Mouse (Mus musculus) heart, embryonic 11.5 days (tissue): ENCODE data around the gene Enthd1. TPM values are rescaled to one million over a fixed set of nuclear protein-coding genes. Genes with fewer than 3 reads are reported as not detected.

Source experiments
- ATAC-seq: fragments of 200-750 bp; cut with Nextera tagmentation; replicated peaks from 2 replicates; pipeline ENCODE4 v1.8.0; 2017; ENCODE audit warnings: moderate library complexity; ENCODE audit not compliant: insufficient number of reproducible peaks, low FRiP score, low TSS enrichment
- H3K27ac ChIP-seq: fragments of 300-500 bp; sonication (generic); 2 replicates; pipeline ENCODE4 v1.5.1; 2014; ENCODE audit warnings: mild to moderate bottlenecking, low read depth, low read length
- H3K27me3 ChIP-seq: fragments of 300-500 bp; sonication (generic); 2 replicates; pipeline ENCODE4 v1.6.1; 2014; ENCODE audit warnings: mild to moderate bottlenecking, low read length, mixed read lengths; ENCODE audit not compliant: control insufficient read depth, insufficient read depth
- H3K36me3 ChIP-seq: fragments of 300-500 bp; sonication (generic); 2 replicates; pipeline ENCODE4 v1.6.1; 2014; ENCODE audit warnings: mild to moderate bottlenecking, low read length, moderate library complexity, mixed read lengths; ENCODE audit not compliant: control insufficient read depth, insufficient read depth
- H3K4me1 ChIP-seq: fragments of 300-500 bp; sonication (generic); 2 replicates; pipeline ENCODE4 v1.6.1; 2014; ENCODE audit warnings: low read length; ENCODE audit not compliant: control insufficient read depth, insufficient read depth
- H3K4me2 ChIP-seq: fragments of 300-500 bp; sonication (generic); 2 replicates; pipeline ENCODE4 v1.6.1; 2014; ENCODE audit warnings: mild to moderate bottlenecking, moderate library complexity
- H3K4me3 ChIP-seq: fragments of 300-500 bp; sonication (generic); 2 replicates; pipeline ENCODE4 v1.5.1; 2014; ENCODE audit warnings: low read depth, low read length
- H3K9ac ChIP-seq: fragments of 300-500 bp; sonication (generic); 2 replicates; pipeline ENCODE4 v1.6.1; 2014; ENCODE audit warnings: mild to moderate bottlenecking, low read depth, low read length, moderate library complexity
- H3K9me3 ChIP-seq: fragments of 300-500 bp; sonication (generic); replicated peaks from 2 replicates; pipeline ENCODE4 v1.6.1; 2016; ENCODE audit warnings: low read length; ENCODE audit not compliant: control insufficient read depth
- WGBS: fragments of 180-500 bp; shearing (Covaris S2); extraction: QIAGEN DNeasy Blood & Tissue Kit; methylation state at CpG from one replicate; pipeline ENCODE4 v1.1.7; 2014; ENCODE audit not compliant: insufficient replicate concordance; 5-methylcytosine and 5-hydroxymethylcytosine counted together
- polyA plus RNA-seq: library from polyadenylated mRNA; unstranded; fragments of >200 nt; fragmentation: Nextera tagmentation; extraction: Ambion mirVana; gene quantifications from 2 replicates; pipeline ENCODE4 v1.2.1, GENCODE M21; 2014

The Enthd1 gene
- not detected in 2 replicates for polyA plus RNA-seq

- H3K4me1 ChIP-seq: peaks cover under 1% of the 10 kb centered on the region
- H3K9ac ChIP-seq: no peak within 1 kb of the TSS
- H3K27me3 ChIP-seq: peaks cover 18% of the 10 kb centered on the region
- no peaks in the 10 kb centered on the region for H3K36me3 ChIP-seq
- H3K4me2 ChIP-seq: no peak within 1 kb of the TSS
- WGBS: 75% methylated on average over 19 of the region's 19 CpGs
- no peak for ATAC-seq
- no peak within 1 kb of the TSS for H3K27ac ChIP-seq
- H3K4me3 ChIP-seq: no peak within 1 kb of the TSS
- H3K9me3 ChIP-seq: no peaks in the 10 kb centered on the region
These were observed at the start of gene Enthd1 for GRCm38 (mm10) chr15:80565106-80565665. TSS of gene Enthd1 (minus strand) at chr15:80565156.

GRCm38 (mm10) chr15:80613904-80614303 is 48.9 kb upstream of the Enthd1 start:
- 55% methylated on average over 5 of the region's 5 CpGs for WGBS
- H3K4me3 ChIP-seq: no peak overlapping the region
- no peaks in the 10 kb centered on the region for H3K9me3 ChIP-seq
- no peak overlapping the region for H3K9ac ChIP-seq
- H3K36me3 ChIP-seq: no peaks in the 10 kb centered on the region
- peaks cover 9% of the 10 kb centered on the region for H3K4me1 ChIP-seq
- H3K4me2 ChIP-seq: no peak overlapping the region
- peaks cover 12% of the 10 kb centered on the region; the same call in 1 of the 2 replicates for H3K27me3 ChIP-seq
- ATAC-seq: no peak
- H3K27ac ChIP-seq: no peak overlapping the region

GRCm38 (mm10) chr15:80611478-80611877 is 46.5 kb upstream of the Enthd1 start:
- no peak overlapping the region for H3K4me2 ChIP-seq
- no peaks in the 10 kb centered on the region for H3K9me3 ChIP-seq
- WGBS: 81% methylated on average over 5 of the region's 5 CpGs
- no peak overlapping the region for H3K4me3 ChIP-seq
- no peaks in the 10 kb centered on the region for H3K36me3 ChIP-seq
- peaks cover 1% of the 10 kb centered on the region; the same call in 1 of the 2 replicates for H3K27me3 ChIP-seq
- H3K4me1 ChIP-seq: peaks cover 9% of the 10 kb centered on the region
- ATAC-seq: no peak
- no peak overlapping the region for H3K9ac ChIP-seq
- no peak overlapping the region for H3K27ac ChIP-seq

GRCm38 (mm10) chr15:80610335-80610734 is 45.4 kb upstream of the Enthd1 start:
- H3K9me3 ChIP-seq: no peaks in the 10 kb centered on the region
- WGBS: 53% methylated on average over 2 of the region's 2 CpGs
- no peaks in the 10 kb centered on the region for H3K36me3 ChIP-seq
- peaks cover under 1% of the 10 kb centered on the region; the same call in 1 of the 2 replicates for H3K4me1 ChIP-seq
- no peak overlapping the region for H3K4me2 ChIP-seq
- H3K4me3 ChIP-seq: no peak overlapping the region
- no peak overlapping the region for H3K27ac ChIP-seq
- H3K27me3 ChIP-seq: no peaks in the 10 kb centered on the region
- ATAC-seq: no peak
- no peak overlapping the region for H3K9ac ChIP-seq

GRCm38 (mm10) chr15:80607970-80608369 is 43.0 kb upstream of the Enthd1 start:
- ATAC-seq: no peak
- H3K4me2 ChIP-seq: no peak overlapping the region
- no peak overlapping the region for H3K27ac ChIP-seq
- no peak overlapping the region for H3K4me3 ChIP-seq
- H3K9ac ChIP-seq: no peak overlapping the region
- H3K27me3 ChIP-seq: no peaks in the 10 kb centered on the region
- H3K9me3 ChIP-seq: no peaks in the 10 kb centered on the region
- H3K36me3 ChIP-seq: no peaks in the 10 kb centered on the region
- WGBS: 70% methylated on average over 3 of the region's 3 CpGs
- H3K4me1 ChIP-seq: no peaks in the 10 kb centered on the region

- H3K9ac ChIP-seq: no peak overlapping the region
- 85% methylated on average over 6 of the region's 6 CpGs for WGBS
- H3K27me3 ChIP-seq: no peaks in the 10 kb centered on the region
- H3K4me1 ChIP-seq: peaks cover 12% of the 10 kb centered on the region
- H3K4me3 ChIP-seq: no peak overlapping the region
- no peak overlapping the region for H3K27ac ChIP-seq
- no peak overlapping the region for H3K4me2 ChIP-seq
- no peaks in the 10 kb centered on the region for H3K36me3 ChIP-seq
- H3K9me3 ChIP-seq: no peaks in the 10 kb centered on the region
- ATAC-seq: no peak
These were observed 39.1 kb upstream of the Enthd1 start for GRCm38 (mm10) chr15:80604026-80604425.

- Histone ChIP-seq H3K36me3 (no peaks in the 10 kb centered on the region), H3K9me3 (no peaks in the 10 kb centered on the region), H3K27me3 (no peaks in the 10 kb centered on the region), H3K4me1 (peaks cover 15% of the 10 kb centered on the region), H3K4me3 (no peak overlapping the region), H3K4me2 (no peak overlapping the region), H3K27ac (no peak overlapping the region), H3K9ac (no peak overlapping the region)
- WGBS: 68% methylated on average over 7 of the region's 7 CpGs
- no peak for ATAC-seq
These were observed 37.5 kb upstream of the Enthd1 start for GRCm38 (mm10) chr15:80602487-80602886.

GRCm38 (mm10) chr15:80601456-80601855 is 36.5 kb upstream of the Enthd1 start:
- Histone ChIP-seq H3K9ac (no peak overlapping the region), H3K27me3 (no peaks in the 10 kb centered on the region), H3K4me2 (no peak overlapping the region), H3K9me3 (no peaks in the 10 kb centered on the region), H3K4me1 (peaks cover 15% of the 10 kb centered on the region), H3K27ac (no peak overlapping the region), H3K36me3 (no peaks in the 10 kb centered on the region), H3K4me3 (no peak overlapping the region)
- no peak for ATAC-seq
- WGBS: 69% methylated on average over 7 of the region's 7 CpGs

GRCm38 (mm10) chr15:80599843-80600242 is 34.9 kb upstream of the Enthd1 start:
- Histone ChIP-seq H3K27ac (0 out of 2 replicates have a peak overlapping the region, but pooled peaks have one; percentile 29), H3K27me3 (no peaks in the 10 kb centered on the region), H3K36me3 (no peaks in the 10 kb centered on the region), H3K4me1 (peaks cover 15% of the 10 kb centered on the region), H3K9me3 (no peaks in the 10 kb centered on the region), H3K4me3 (no peak overlapping the region), H3K9ac (no peak overlapping the region), H3K4me2 (peak overlapping the region; percentile 53)
- 53% methylated on average over 4 of the region's 4 CpGs for WGBS
- no peak for ATAC-seq
